Mouse (Mus musculus) kidney, adult 9 months (tissue): ENCODE results near the gene Fkbp2.

Experiments used
- DNase-seq: peaks from one replicate; pipeline ENCODE4 v3.0.0; 2022

Fkbp2 gene

GRCm38 (mm10) chr19:6980381-6981093, at the start of gene Fkbp2:
TSS of gene Fkbp2 (minus strand) at chr19:6980501.
- DNase-seq = peak; percentile 99

GRCm38 (mm10) chr19:7029531-7029930, 49.2 kb upstream of the Fkbp2 start:
- DNase-seq = no peak

- DNase-seq = peak; percentile 74
Observed at GRCm38 (mm10) chr19:7020224-7020641, 39.9 kb upstream of the Fkbp2 start.

GRCm38 (mm10) chr19:7019191-7019590, 38.9 kb upstream of the Fkbp2 start, which contains the start of gene Fermt3:
TSS of gene Fermt3 (minus strand) at chr19:7019469.
- peak; percentile 33 for DNase-seq

- DNase-seq = no peak
Observed at GRCm38 (mm10) chr19:7018546-7018945, 38.2 kb upstream of the Fkbp2 start.

GRCm38 (mm10) chr19:7017541-7018457, 37.5 kb upstream of the Fkbp2 start:
- no peak for DNase-seq

DNA sequence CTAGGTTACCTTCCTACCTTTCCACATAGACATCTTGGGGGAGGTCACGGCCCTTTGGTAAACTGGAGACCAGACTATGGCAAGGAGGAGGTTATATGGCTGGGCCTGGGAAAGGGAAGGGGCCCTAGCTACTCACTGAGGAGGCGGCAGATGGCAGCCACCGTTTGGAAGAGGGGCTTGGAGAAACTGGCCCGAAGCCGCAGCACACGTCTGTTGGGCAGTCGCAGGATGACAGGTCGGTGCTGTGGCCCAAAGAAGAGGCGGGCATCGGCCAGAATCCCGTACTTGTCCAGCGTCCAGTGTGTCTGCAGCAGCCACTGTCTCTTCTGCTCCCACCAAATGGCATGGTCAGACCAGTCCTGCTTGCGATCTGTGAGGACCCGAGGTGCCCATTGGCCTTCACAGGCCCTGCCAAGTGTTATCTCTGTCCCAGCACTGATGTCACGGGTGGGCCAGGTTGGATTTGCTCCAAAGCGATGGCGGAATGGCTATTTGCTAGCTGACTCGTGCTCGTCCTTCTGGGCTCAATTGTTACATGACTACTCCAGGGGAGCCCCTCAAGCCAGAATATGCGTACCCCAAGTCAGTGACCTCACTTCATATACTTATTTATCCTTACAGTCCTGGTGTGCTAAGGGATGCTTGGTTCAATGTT, 34.3 kb upstream of the Fkbp2 start:
- DNase-seq = no peak

- no peak for DNase-seq
Observed at GRCm38 (mm10) chr19:7013984-7014383, 33.7 kb upstream of the Fkbp2 start.

DNA sequence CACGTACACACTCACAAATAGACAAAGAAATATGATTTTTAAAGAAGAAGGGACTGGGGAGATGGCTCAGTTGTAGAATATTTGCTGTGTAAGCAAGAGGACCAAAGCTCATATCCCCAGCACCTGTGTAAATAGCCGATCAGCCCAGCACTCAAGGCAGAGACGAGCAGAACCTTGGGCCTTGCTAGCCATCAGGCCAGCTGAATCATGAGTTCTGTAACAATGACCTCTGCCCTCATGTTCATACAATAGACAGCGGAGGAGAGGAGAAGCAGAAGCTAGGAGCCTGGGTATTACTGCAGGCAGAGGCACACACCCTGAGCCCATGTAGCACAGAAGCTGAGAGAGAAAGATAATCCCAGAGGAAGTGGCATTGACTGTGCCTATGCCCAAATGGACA, 32.1 kb upstream of the Fkbp2 start:
- DNase-seq = no peak

- no peak for DNase-seq
Observed at GRCm38 (mm10) chr19:7006892-7007593, 26.7 kb upstream of the Fkbp2 start.

DNA sequence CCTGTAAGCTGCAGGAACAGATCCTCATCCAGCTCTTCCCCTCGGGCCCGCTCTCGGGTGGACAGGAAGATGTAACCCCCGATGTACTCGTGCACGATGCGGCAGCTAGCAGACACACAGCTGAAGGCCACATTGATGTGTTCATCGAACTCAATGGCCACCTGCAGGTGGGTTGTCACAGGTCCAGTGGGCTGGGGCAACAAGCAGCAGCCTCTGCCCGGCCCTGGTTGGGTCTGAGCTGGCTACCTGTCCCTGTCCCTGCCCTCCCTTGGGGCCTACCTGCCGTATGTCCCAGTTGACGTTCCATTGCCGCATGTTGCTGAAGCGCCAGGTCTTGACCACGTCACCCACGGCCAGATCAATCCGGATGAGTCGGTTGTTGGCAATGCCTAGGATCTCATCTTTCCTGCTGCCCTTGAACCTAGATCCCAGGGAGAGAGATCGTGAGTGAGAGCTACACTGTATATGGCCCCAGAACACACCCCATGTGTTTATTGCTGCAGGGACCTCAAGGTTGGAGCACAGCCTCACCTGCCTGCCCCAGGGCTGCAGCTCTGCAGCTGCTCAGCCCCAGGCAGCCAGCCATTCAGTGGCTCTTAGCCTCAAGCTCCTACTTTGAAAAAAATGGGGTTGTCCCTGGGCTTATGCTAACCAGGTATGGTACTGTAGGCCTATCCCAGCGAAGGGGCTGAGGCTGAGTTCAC, 19.2 kb upstream of the Fkbp2 start:
- DNase-seq = no peak

GRCm38 (mm10) chr19:6997721-6998290, 17.5 kb upstream of the Fkbp2 start:
- DNase-seq = no peak

DNA sequence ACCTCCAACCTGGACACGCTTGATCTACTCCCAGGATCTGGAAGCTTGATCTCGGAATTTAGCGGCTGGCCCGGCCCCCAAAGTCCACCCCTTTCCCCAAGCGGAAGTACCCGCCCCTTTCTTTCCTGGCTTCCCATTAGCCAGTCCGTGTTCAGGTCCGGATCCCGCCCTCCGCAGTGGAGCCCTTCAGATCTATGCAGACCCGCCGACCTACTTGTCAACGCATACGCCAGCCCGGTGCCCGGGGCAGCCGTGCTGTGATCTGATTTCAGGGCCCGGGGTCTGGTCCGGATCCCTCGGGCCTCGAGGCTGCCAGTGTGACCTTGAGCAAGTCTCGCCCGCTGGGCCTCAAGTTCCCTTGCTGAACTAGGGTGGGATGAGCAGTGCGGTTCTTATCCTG, 15.7 kb upstream of the Fkbp2 start, which contains the start of the genes Nudt22 and Trpt1:
Gene Nudt22 (minus strand): TSS at position 112 of the 400 bp plus-strand sequence.
Gene Trpt1 (plus strand): TSS at position 126 of the 400 bp plus-strand sequence.
- DNase-seq = peak; percentile 96

- DNase-seq = peak; percentile 41
Observed at GRCm38 (mm10) chr19:6995255-6995991, 15.1 kb upstream of the Fkbp2 start.

DNA sequence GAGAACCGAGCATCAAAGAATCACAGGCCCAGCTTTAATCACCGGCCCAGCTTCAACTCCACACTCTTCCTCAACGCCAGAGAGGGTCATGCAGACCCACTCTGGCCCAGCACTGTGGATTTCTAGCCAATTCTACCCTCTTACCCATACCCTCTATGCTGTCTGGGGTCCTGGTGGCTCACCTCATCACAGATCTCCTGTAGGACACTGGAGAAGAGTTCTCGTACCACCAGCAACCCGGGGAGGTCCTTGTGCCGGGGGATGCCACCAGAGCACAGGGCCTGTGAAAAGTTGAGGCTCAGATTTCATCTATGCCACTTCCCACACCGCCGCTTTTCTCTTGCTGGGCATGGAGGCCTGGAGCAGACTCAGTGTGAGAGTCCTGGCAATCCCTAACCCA, 14.2 kb upstream of the Fkbp2 start:
- peak; percentile 13 for DNase-seq

GRCm38 (mm10) chr19:6994002-6994401, 13.7 kb upstream of the Fkbp2 start:
- no peak for DNase-seq

GRCm38 (mm10) chr19:6993011-6993770, 12.9 kb upstream of the Fkbp2 start:
- no peak for DNase-seq

DNA sequence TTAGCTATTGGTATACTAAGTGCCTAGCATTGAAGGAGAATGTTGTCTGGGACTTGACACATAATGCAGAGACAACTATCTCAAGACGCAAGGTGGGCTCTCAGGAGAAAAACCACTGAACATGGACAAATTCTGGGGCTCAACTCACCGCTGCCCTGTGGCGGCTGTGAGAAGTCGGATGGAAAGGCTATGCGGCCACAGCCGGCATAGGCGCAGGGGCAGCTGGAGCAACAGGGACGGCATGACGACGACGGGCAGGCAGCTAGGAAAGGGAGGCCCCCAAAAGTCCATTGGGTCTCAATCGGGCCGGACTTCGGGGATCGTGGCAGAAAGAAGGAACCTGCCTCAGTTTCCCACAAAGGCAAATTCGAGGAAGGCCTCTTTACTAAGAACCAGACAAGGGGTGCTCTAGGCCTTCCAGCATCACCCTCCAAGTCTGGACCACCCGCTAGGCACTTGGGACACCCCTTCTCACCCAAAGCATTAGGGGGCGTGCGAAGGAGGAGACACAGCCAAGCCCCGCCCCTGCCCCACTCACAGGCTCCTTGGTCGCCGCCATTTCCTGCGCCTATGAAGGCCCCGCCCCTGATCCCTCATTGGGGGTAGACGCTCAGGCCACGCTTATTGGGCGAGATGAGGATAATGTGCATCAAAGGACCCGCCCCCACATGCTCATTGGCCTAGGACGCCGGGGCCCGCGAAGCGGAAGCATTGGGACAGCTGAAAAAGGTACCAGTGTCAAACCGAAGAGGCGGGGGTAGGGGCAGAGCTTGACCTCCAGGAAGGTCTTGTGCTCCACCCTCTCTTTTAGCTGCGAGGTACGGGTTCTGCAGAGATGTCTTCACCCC, 11.9 kb upstream of the Fkbp2 start, which contains the start of gene Dnajc4:
Gene Dnajc4 (minus strand): TSS at position 562 of the 848 bp plus-strand sequence.
- DNase-seq = peak; percentile 98

GRCm38 (mm10) chr19:6991166-6991565, 10.9 kb upstream of the Fkbp2 start:
- DNase-seq = peak; percentile 12
